Mouse (Mus musculus) forebrain, embryonic 16.5 days (tissue): ENCODE measurements around the gene Gtf2ird1. TPM values are rescaled to one million over a fixed set of nuclear protein-coding genes. Genes with fewer than 3 reads are reported as not detected.

ENCODE experiments used
- ATAC-seq: fragments of 200-750 bp; cut with Nextera tagmentation; 2 replicates; pipeline ENCODE4 v1.8.0; 2017; ENCODE audit warnings: mild to moderate bottlenecking, moderate library complexity
- H3K27ac ChIP-seq: fragments of 300-500 bp; sonication (generic); 2 replicates; pipeline ENCODE4 v1.5.1; 2014; ENCODE audit warnings: low read length, control low read depth
- H3K27me3 ChIP-seq: fragments of 300-500 bp; sonication (generic); replicated peaks from 2 replicates; pipeline ENCODE4 v1.6.1; 2014; ENCODE audit warnings: low read length; ENCODE audit not compliant: control insufficient read depth, insufficient read depth
- H3K36me3 ChIP-seq: fragments of 300-500 bp; sonication (generic); 2 replicates; pipeline ENCODE4 v1.6.1; 2014; ENCODE audit not compliant: control insufficient read depth, insufficient read depth
- H3K4me1 ChIP-seq: fragments of 300-500 bp; sonication (generic); replicated peaks from 2 replicates; pipeline ENCODE4 v1.6.1; 2014; ENCODE audit warnings: low read length; ENCODE audit not compliant: control insufficient read depth, insufficient read depth
- H3K4me2 ChIP-seq: fragments of 300-500 bp; sonication (generic); 2 replicates; pipeline ENCODE4 v1.6.1; 2014; ENCODE audit warnings: mild to moderate bottlenecking, low read length, control low read depth
- H3K4me3 ChIP-seq: fragments of 300-500 bp; sonication (generic); replicated peaks from 2 replicates; pipeline ENCODE4 v1.5.1; 2014; ENCODE audit warnings: mild to moderate bottlenecking, low read length, control low read depth
- H3K9ac ChIP-seq: fragments of 300-500 bp; sonication (generic); replicated peaks from 2 replicates; pipeline ENCODE4 v1.6.1; 2014; ENCODE audit warnings: low read depth, low read length, control low read depth
- H3K9me3 ChIP-seq: fragments of 300-500 bp; sonication (generic); 2 replicates; pipeline ENCODE4 v1.6.1; 2016; ENCODE audit warnings: low read length; ENCODE audit not compliant: control insufficient read depth
- WGBS: fragments of 180-500 bp; shearing (Covaris S2); extraction: QIAGEN DNeasy Blood & Tissue Kit; methylation state at CpG from one replicate; pipeline ENCODE4 v1.1.7; 2014; 5-methylcytosine and 5-hydroxymethylcytosine counted together
- polyA plus RNA-seq: library from polyadenylated mRNA; unstranded; fragments of >200 nt; fragmentation: Nextera tagmentation; extraction: Ambion mirVana; gene quantifications from 2 replicates; pipeline ENCODE4 v1.2.1, GENCODE M21; 2015

The Gtf2ird1 gene
- polyA plus RNA-seq, 1 experiment from 2014 or later, result 96.6 TPM

- H3K4me2 ChIP-seq, result no peak overlapping the region
- no peak overlapping the region for H3K9ac ChIP-seq
- ATAC-seq, result no peak
- H3K36me3 ChIP-seq, result no peaks in the 10 kb centered on the region
- peaks cover 13% of the 10 kb centered on the region for H3K4me1 ChIP-seq
- no peak overlapping the region for H3K4me3 ChIP-seq
- no peaks in the 10 kb centered on the region for H3K9me3 ChIP-seq
- no peaks in the 10 kb centered on the region for H3K27me3 ChIP-seq
- H3K27ac ChIP-seq, result no peak overlapping the region; the same call in 1 of the 2 replicates
- WGBS, result 63% methylated on average over 8 of the region's 8 CpGs
These were observed 10.6 kb upstream of the Gtf2ird1 start for GRCm38 (mm10) chr5:134467030-134467549.

GRCm38 (mm10) chr5:134466296-134467029 is 9.9 kb upstream of the Gtf2ird1 start:
- no peak overlapping the region for H3K9ac ChIP-seq
- ATAC-seq, result peak; percentile 59

GRCm38 (mm10) chr5:134465197-134465596 is 8.7 kb upstream of the Gtf2ird1 start:
- Histone ChIP-seq H3K27me3 (no peaks in the 10 kb centered on the region), H3K4me1 (peaks cover 13% of the 10 kb centered on the region), H3K4me3 (no peak overlapping the region), H3K9ac (no peak overlapping the region), H3K27ac (no peak overlapping the region), H3K9me3 (no peaks in the 10 kb centered on the region), H3K36me3 (no peaks in the 10 kb centered on the region), H3K4me2 (no peak overlapping the region)
- WGBS, result 86% methylated on average over 1 of the region's 1 CpGs
- no peak for ATAC-seq

More at GRCm38 (mm10) chr5:134466296-134467029, 9.9 kb upstream of the Gtf2ird1 start:
- WGBS, result 11% methylated on average over 21 of the region's 21 CpGs
- Histone ChIP-seq H3K4me1 (peaks cover 13% of the 10 kb centered on the region), H3K4me2 (peak overlapping the region; percentile 3; the same call in 1 of the 2 replicates), H3K27me3 (no peaks in the 10 kb centered on the region), H3K36me3 (no peaks in the 10 kb centered on the region), H3K9me3 (no peaks in the 10 kb centered on the region), H3K27ac (no peak overlapping the region), H3K4me3 (no peak overlapping the region)

- Histone ChIP-seq H3K4me2 (no peak overlapping the region), H3K4me3 (no peak overlapping the region), H3K4me1 (peaks cover 13% of the 10 kb centered on the region), H3K36me3 (no peaks in the 10 kb centered on the region), H3K9ac (no peak overlapping the region), H3K27ac (no peak overlapping the region), H3K9me3 (no peaks in the 10 kb centered on the region), H3K27me3 (no peaks in the 10 kb centered on the region)
- 88% methylated on average over 5 of the region's 5 CpGs for WGBS
- no peak for ATAC-seq
These were observed 7.7 kb upstream of the Gtf2ird1 start for GRCm38 (mm10) chr5:134464225-134464624.

GRCm38 (mm10) chr5:134462731-134463130 is 6.2 kb upstream of the Gtf2ird1 start:
- Histone ChIP-seq H3K4me3 (no peak overlapping the region), H3K9ac (no peak overlapping the region), H3K4me1 (peaks cover 13% of the 10 kb centered on the region), H3K27ac (no peak overlapping the region), H3K4me2 (no peak overlapping the region), H3K9me3 (no peaks in the 10 kb centered on the region), H3K36me3 (no peaks in the 10 kb centered on the region), H3K27me3 (no peaks in the 10 kb centered on the region)
- WGBS, result 89% methylated on average over 8 of the region's 8 CpGs
- ATAC-seq, result no peak

GRCm38 (mm10) chr5:134462316-134462715 is 5.8 kb upstream of the Gtf2ird1 start:
- 79% methylated on average over 2 of the region's 2 CpGs for WGBS
- Histone ChIP-seq H3K9me3 (no peaks in the 10 kb centered on the region), H3K4me1 (peaks cover 13% of the 10 kb centered on the region), H3K36me3 (no peaks in the 10 kb centered on the region), H3K4me2 (no peak overlapping the region), H3K27me3 (no peaks in the 10 kb centered on the region), H3K9ac (no peak overlapping the region), H3K27ac (no peak overlapping the region), H3K4me3 (no peak overlapping the region)
- ATAC-seq, result no peak

GRCm38 (mm10) chr5:134460546-134460945 is 4.0 kb upstream of the Gtf2ird1 start:
- H3K27me3 ChIP-seq, result no peaks in the 10 kb centered on the region
- no peak overlapping the region for H3K4me2 ChIP-seq
- H3K27ac ChIP-seq, result no peak overlapping the region
- H3K9ac ChIP-seq, result no peak overlapping the region
- H3K36me3 ChIP-seq, result no peaks in the 10 kb centered on the region
- no peak overlapping the region for H3K4me3 ChIP-seq
- no peak for ATAC-seq
- H3K9me3 ChIP-seq, result no peaks in the 10 kb centered on the region
- 97% methylated on average over 4 of the region's 4 CpGs for WGBS
- H3K4me1 ChIP-seq, result no peaks in the 10 kb centered on the region; the same call in 1 of the 2 replicates

GRCm38 (mm10) chr5:134459096-134459495 is 2.6 kb upstream of the Gtf2ird1 start:
- no peak overlapping the region for H3K27ac ChIP-seq

GRCm38 (mm10) chr5:134458416-134458815 is 1.9 kb upstream of the Gtf2ird1 start:
- Histone ChIP-seq H3K4me2 (no peak overlapping the region), H3K9ac (no peak overlapping the region), H3K4me1 (peaks cover 15% of the 10 kb centered on the region), H3K4me3 (no peak overlapping the region), H3K36me3 (no peaks in the 10 kb centered on the region), H3K27ac (no peak overlapping the region), H3K9me3 (no peaks in the 10 kb centered on the region), H3K27me3 (no peaks in the 10 kb centered on the region)
- WGBS, result 98% methylated on average over 3 of the region's 3 CpGs
- ATAC-seq, result no peak

More at GRCm38 (mm10) chr5:134459096-134459495, 2.6 kb upstream of the Gtf2ird1 start:
- ATAC-seq, result no peak
- Histone ChIP-seq H3K27me3 (no peaks in the 10 kb centered on the region), H3K4me3 (no peak overlapping the region), H3K4me1 (peaks cover 11% of the 10 kb centered on the region), H3K4me2 (no peak overlapping the region), H3K9me3 (no peaks in the 10 kb centered on the region), H3K9ac (no peak overlapping the region), H3K36me3 (no peaks in the 10 kb centered on the region)
- 89% methylated on average over 7 of the region's 7 CpGs for WGBS
